In the genomic region with DNA sequence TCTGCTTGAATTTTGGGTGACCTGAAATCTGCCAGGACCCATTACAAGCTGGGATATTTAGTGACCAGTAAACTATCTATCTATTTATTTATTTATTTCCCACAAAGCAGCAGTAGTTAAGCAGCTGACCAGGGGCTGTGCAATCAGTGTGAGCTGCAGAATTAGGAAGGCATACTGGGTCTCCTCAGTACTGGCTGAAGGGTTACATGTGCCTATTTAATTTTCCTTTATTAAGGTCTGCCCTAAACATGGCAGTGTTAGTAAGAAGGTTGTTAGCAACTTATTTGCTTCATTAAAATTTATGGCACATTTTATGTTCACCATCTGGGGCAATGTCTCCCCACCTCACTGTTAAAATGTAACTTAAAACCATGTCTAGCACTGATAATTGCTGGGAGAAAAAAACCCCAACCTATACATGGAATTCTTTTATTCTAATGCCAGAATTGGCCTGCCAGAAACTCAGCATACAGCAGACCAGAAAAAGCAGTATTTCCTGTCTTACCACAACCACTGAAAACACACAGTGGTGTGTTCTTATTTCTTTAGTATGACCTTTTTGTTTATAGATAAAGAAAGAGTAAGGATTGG, we compare ENCODE assay signal across 19 mouse cellular contexts.
A peak's percentile ranks its signal among the peaks of the same experiment; 100 is the strongest.
DNase-seq lines count a peak whose midpoint lies in the region; ATAC-seq and TF ChIP-seq lines count a peak whose summit lies in the region.
"Had no signal": no experiment of that assay in that cellular context is flagged by ENCODE, and none has a peak within 500 bp of the region (broad histone marks: within the 10 kb centered on the region; RNA-seq: fewer than 3 reads in every experiment).

No protein-coding gene starts in this region.

- ATAC-seq in embryonic facial prominence, embryonic 11.5 days (replicated peaks; ENCODE audit: insufficient number of reproducible peaks, low FRiP score, low TSS enrichment, low read depth) = no peak
- ATAC-seq in lung, embryonic 14.5 days (ENCODE audit: insufficient read depth) = peak; percentile 21; the same call in 1 of the 2 replicates
- peak; percentile 72; the same call in 1 of the 2 replicates for ATAC-seq in neural tube, embryonic 14.5 days (ENCODE audit: low read depth)
- ATAC-seq: hindbrain, postnatal 0 days had no signal

- H3K9ac ChIP-seq in embryonic facial prominence, embryonic 11.5 days (replicated peaks; ENCODE audit: low read length) = no peak overlapping the region
- no peak overlapping the region for H3K9ac ChIP-seq in lung, embryonic 14.5 days
- H3K9ac ChIP-seq in neural tube, embryonic 14.5 days (replicated peaks; ENCODE audit: low read depth, low read length) = no peak overlapping the region
- H3K9ac ChIP-seq: heart, embryonic 12.5 days; limb, embryonic 15.5 days had no signal

- no peak for TF ChIP-seq CTCF in lung, embryonic 14.5 days (IDR thresholded peaks at IDR 0.05; ENCODE audit: low read depth)

- no peaks in the 10 kb centered on the region for H3K4me1 ChIP-seq in embryonic facial prominence, embryonic 11.5 days (ENCODE audit: control insufficient read depth, insufficient read depth, low read length)
- H3K4me1 ChIP-seq in embryonic facial prominence, embryonic 10.5 days = peaks cover 16% of the 10 kb centered on the region
- no peaks in the 10 kb centered on the region for H3K4me1 ChIP-seq in lung, embryonic 14.5 days (ENCODE audit: insufficient read depth)
- no peaks in the 10 kb centered on the region; the same call in 1 of the 2 replicates for H3K4me1 ChIP-seq in neural tube, embryonic 14.5 days (ENCODE audit: control insufficient read depth, insufficient read depth, low read length)
- H3K4me1 ChIP-seq: limb, embryonic 15.5 days had no signal

- H3K36me3 ChIP-seq in embryonic facial prominence, embryonic 11.5 days (replicated peaks; ENCODE audit: control insufficient read depth, insufficient read depth, low read depth, low read length) = no peaks in the 10 kb centered on the region
- no peaks in the 10 kb centered on the region for H3K36me3 ChIP-seq in embryonic facial prominence, embryonic 10.5 days (replicated peaks)
- no peaks in the 10 kb centered on the region for H3K36me3 ChIP-seq in lung, embryonic 14.5 days (ENCODE audit: insufficient read depth)
- H3K36me3 ChIP-seq in neural tube, embryonic 14.5 days (ENCODE audit: control insufficient read depth, insufficient read depth, low read length) = no peaks in the 10 kb centered on the region
- H3K36me3 ChIP-seq: heart, embryonic 12.5 days; limb, embryonic 15.5 days had no signal

- peak; percentile 27 for DNase-seq in embryonic facial prominence, embryonic 11.5 days (ENCODE audit: low spot score)
- DNase-seq in embryonic facial prominence, embryonic 10.5 days (ENCODE audit: low spot score) = no peak
- peak; percentile 47 for DNase-seq in lung, embryonic 14.5 days
- DNase-seq in lung, adult 18-20 months = no peak
- DNase-seq in forelimb bud, embryonic 11.5 days (ENCODE audit: low read depth, low spot score) = peak; percentile 73
- DNase-seq in heart, adult 18-20 months = no peak
- no peak for DNase-seq in heart, postnatal 36 days
- DNase-seq: cerebellum, adult 9-11 months; kidney, adult 8-10 months; lung, postnatal 4 days; right cerebral cortex, postnatal 25 days had no signal

- intact Hi-C loops in heart, postnatal 36 days (cut with DNase I) = no loop called here

- H3K4me2 ChIP-seq in embryonic facial prominence, embryonic 11.5 days (ENCODE audit: low read depth, low read length) = no peak overlapping the region
- H3K4me2 ChIP-seq in lung, embryonic 14.5 days = no peak overlapping the region
- no peak overlapping the region for H3K4me2 ChIP-seq in neural tube, embryonic 14.5 days (ENCODE audit: low read depth, low read length)
- H3K4me2 ChIP-seq: heart, embryonic 12.5 days; limb, embryonic 15.5 days; midbrain, embryonic 11.5 days had no signal

- no peak overlapping the region for H3K27ac ChIP-seq in embryonic facial prominence, embryonic 11.5 days (replicated peaks; ENCODE audit: low read depth, low read length)
- no peak overlapping the region for H3K27ac ChIP-seq in embryonic facial prominence, embryonic 10.5 days (replicated peaks)
- H3K27ac ChIP-seq in lung, embryonic 14.5 days (ENCODE audit: low read depth) = no peak overlapping the region
- H3K27ac ChIP-seq in neural tube, embryonic 14.5 days (ENCODE audit: low read depth, low read length) = 0 out of 2 replicates have a peak overlapping the region, but pooled peaks have one; percentile 7
- H3K27ac ChIP-seq: hindbrain, postnatal 0 days; layer of hippocampus, adult 2 months; limb, embryonic 15.5 days had no signal

- H3K9me3 ChIP-seq in embryonic facial prominence, embryonic 11.5 days (replicated peaks; ENCODE audit: control insufficient read depth, low read length) = no peaks in the 10 kb centered on the region
- no peaks in the 10 kb centered on the region for H3K9me3 ChIP-seq in embryonic facial prominence, embryonic 10.5 days
- H3K9me3 ChIP-seq in lung, embryonic 14.5 days (ENCODE audit: low read depth, low read length) = no peaks in the 10 kb centered on the region
- no peaks in the 10 kb centered on the region; the same call in 1 of the 2 replicates for H3K9me3 ChIP-seq in neural tube, embryonic 14.5 days (ENCODE audit: control insufficient read depth, low read length)
- H3K9me3 ChIP-seq: limb, embryonic 15.5 days had no signal

- H3K27me3 ChIP-seq in embryonic facial prominence, embryonic 11.5 days (ENCODE audit: control insufficient read depth, insufficient read depth, low read length) = no peaks in the 10 kb centered on the region
- H3K27me3 ChIP-seq in embryonic facial prominence, embryonic 10.5 days (replicated peaks; ENCODE audit: low read depth, poor library complexity, severe bottlenecking) = no peaks in the 10 kb centered on the region
- H3K27me3 ChIP-seq in lung, embryonic 14.5 days (ENCODE audit: insufficient read depth, low read length) = no peaks in the 10 kb centered on the region
- H3K27me3 ChIP-seq in neural tube, embryonic 14.5 days (ENCODE audit: control insufficient read depth, insufficient read depth, low read length) = no peaks in the 10 kb centered on the region
- H3K27me3 ChIP-seq: heart, embryonic 12.5 days; limb, embryonic 15.5 days had no signal

- H3K4me3 ChIP-seq in embryonic facial prominence, embryonic 11.5 days (ENCODE audit: low read depth, low read length) = no peak overlapping the region
- H3K4me3 ChIP-seq in embryonic facial prominence, embryonic 10.5 days = no peak overlapping the region
- H3K4me3 ChIP-seq in lung, embryonic 14.5 days (ENCODE audit: low read depth, low read length) = no peak overlapping the region
- no peak overlapping the region for H3K4me3 ChIP-seq in neural tube, embryonic 14.5 days (ENCODE audit: low read depth, low read length)
- H3K4me3 ChIP-seq: erythroblast, embryonic 14.5 days; heart, embryonic 12.5 days; layer of hippocampus, adult 2 months; limb, embryonic 15.5 days; myocyte had no signal

Comparison
In these comparisons a context has a peak if more than half of its experiments do, and no peak if none do; other contexts are left out.
1. DNase-seq: peak in embryonic facial prominence, embryonic 11.5 days (single experiment), lung, embryonic 14.5 days (single experiment) and forelimb bud, embryonic 11.5 days (single experiment); none in embryonic facial prominence, embryonic 10.5 days (single experiment), lung, adult 18-20 months (0 of 2), heart, adult 18-20 months (0 of 2) and heart, postnatal 36 days (0 of 2).